Mouse (Mus musculus): Measurements from ENCODE around the gene Adgrv1. TPM values are rescaled to one million over a fixed set of nuclear protein-coding genes. Genes with fewer than 3 reads are reported as not detected.
"Not testable (repeated sequence)": the region's sequence is repeated elsewhere in the genome, so short reads cannot be mapped to it uniquely, and the experiment has no call there.

Adgrv1 gene
- polyA plus RNA-seq, 1 experiment from 2014 or later, result 2.4 TPM

- not testable (repeated sequence) for H3K4me2 ChIP-seq; ATAC-seq (ENCODE audit: borderline replicate concordance, extremely low read depth, low FRiP score, low TSS enrichment); H3K9ac ChIP-seq; H3K4me1 ChIP-seq; H3K9me3 ChIP-seq; H3K4me3 ChIP-seq; H3K36me3 ChIP-seq; H3K27me3 ChIP-seq; H3K27ac ChIP-seq
- WGBS, result 71% methylated on average over 4 of the region's 4 CpGs
Observed at GRCm38 (mm10) chr13:81267489-81267888, 365.5 kb downstream of the Adgrv1 start.

- Histone ChIP-seq H3K27me3 (no peaks in the 10 kb centered on the region), H3K4me1 (no peaks in the 10 kb centered on the region), H3K27ac (no peak overlapping the region), H3K4me2 (no peak overlapping the region), H3K9me3 (no peaks in the 10 kb centered on the region), H3K36me3 (no peaks in the 10 kb centered on the region), H3K4me3 (no peak overlapping the region), H3K9ac (no peak overlapping the region)
- WGBS, result 60% methylated on average over 1 of the region's 1 CpGs
- no peak for ATAC-seq (ENCODE audit: borderline replicate concordance, extremely low read depth, low FRiP score, low TSS enrichment)
Observed at GRCm38 (mm10) chr13:81264465-81264864, 368.5 kb downstream of the Adgrv1 start.

GRCm38 (mm10) chr13:81241181-81241580 lies 391.8 kb downstream of the Adgrv1 start:
- H3K4me1 ChIP-seq, result no peaks in the 10 kb centered on the region
- H3K27ac ChIP-seq, result no peak overlapping the region
- H3K4me2 ChIP-seq, result no peak overlapping the region
- H3K9ac ChIP-seq, result no peak overlapping the region
- H3K4me3 ChIP-seq, result no peak overlapping the region
- no peaks in the 10 kb centered on the region for H3K27me3 ChIP-seq
- H3K36me3 ChIP-seq, result no peaks in the 10 kb centered on the region
- 83% methylated on average over 2 of the region's 2 CpGs for WGBS
- H3K9me3 ChIP-seq, result no peaks in the 10 kb centered on the region
- ATAC-seq (ENCODE audit: borderline replicate concordance, extremely low read depth, low FRiP score, low TSS enrichment), result no peak

GRCm38 (mm10) chr13:81239836-81240235 lies 393.1 kb downstream of the Adgrv1 start:
- no peak for ATAC-seq (ENCODE audit: borderline replicate concordance, extremely low read depth, low FRiP score, low TSS enrichment)
- H3K4me3 ChIP-seq, result no peak overlapping the region

GRCm38 (mm10) chr13:81239427-81239826 lies 393.5 kb downstream of the Adgrv1 start:
- 85% methylated on average over 3 of the region's 3 CpGs for whole genome bisulfite sequencing
- Histone ChIP-seq H3K36me3 (no peaks in the 10 kb centered on the region), H3K9me3 (no peaks in the 10 kb centered on the region)

More at GRCm38 (mm10) chr13:81239836-81240235, 393.1 kb downstream of the Adgrv1 start:
- 95% methylated on average over 10 of the region's 10 CpGs for WGBS
- no peaks in the 10 kb centered on the region for H3K36me3 ChIP-seq
- H3K4me1 ChIP-seq, result no peaks in the 10 kb centered on the region
- no peaks in the 10 kb centered on the region for H3K27me3 ChIP-seq
- no peaks in the 10 kb centered on the region for H3K9me3 ChIP-seq
- H3K27ac ChIP-seq, result no peak overlapping the region
- no peak overlapping the region for H3K9ac ChIP-seq
- no peak overlapping the region for H3K4me2 ChIP-seq

GRCm38 (mm10) chr13:81238855-81239254 lies 394.1 kb downstream of the Adgrv1 start:
- Histone ChIP-seq H3K27ac (no peak overlapping the region), H3K27me3 (no peaks in the 10 kb centered on the region), H3K36me3 (no peaks in the 10 kb centered on the region), H3K4me1 (no peaks in the 10 kb centered on the region), H3K9me3 (no peaks in the 10 kb centered on the region), H3K4me3 (no peak overlapping the region), H3K9ac (no peak overlapping the region), H3K4me2 (no peak overlapping the region)
- 82% methylated on average over 7 of the region's 7 CpGs for WGBS
- no peak for ATAC-seq (ENCODE audit: borderline replicate concordance, extremely low read depth, low FRiP score, low TSS enrichment)

More at GRCm38 (mm10) chr13:81239427-81239826, 393.5 kb downstream of the Adgrv1 start:
- no peak overlapping the region for H3K9ac ChIP-seq
- H3K27me3 ChIP-seq, result no peaks in the 10 kb centered on the region
- H3K4me3 ChIP-seq, result no peak overlapping the region
- no peak overlapping the region for H3K27ac ChIP-seq
- no peak for ATAC-seq (ENCODE audit: borderline replicate concordance, extremely low read depth, low FRiP score, low TSS enrichment)
- no peak overlapping the region for H3K4me2 ChIP-seq
- no peaks in the 10 kb centered on the region for H3K4me1 ChIP-seq

- no peak overlapping the region for H3K4me3 ChIP-seq
- 77% methylated on average over 5 of the region's 5 CpGs for WGBS
- H3K9ac ChIP-seq, result no peak overlapping the region
- H3K27me3 ChIP-seq, result no peaks in the 10 kb centered on the region
- no peak overlapping the region for H3K27ac ChIP-seq
- ATAC-seq (ENCODE audit: borderline replicate concordance, extremely low read depth, low FRiP score, low TSS enrichment), result no peak
- no peaks in the 10 kb centered on the region for H3K9me3 ChIP-seq
- no peaks in the 10 kb centered on the region for H3K4me1 ChIP-seq
- no peak overlapping the region for H3K4me2 ChIP-seq
- no peaks in the 10 kb centered on the region for H3K36me3 ChIP-seq
Observed at GRCm38 (mm10) chr13:81237947-81238346, 395.0 kb downstream of the Adgrv1 start.

- no peak overlapping the region for H3K9ac ChIP-seq
- no peak overlapping the region for H3K4me3 ChIP-seq
- no peaks in the 10 kb centered on the region for H3K27me3 ChIP-seq
- no peak for ATAC-seq (ENCODE audit: borderline replicate concordance, extremely low read depth, low FRiP score, low TSS enrichment)
- H3K36me3 ChIP-seq, result no peaks in the 10 kb centered on the region
- H3K27ac ChIP-seq, result no peak overlapping the region
- H3K4me2 ChIP-seq, result no peak overlapping the region
- H3K9me3 ChIP-seq, result no peaks in the 10 kb centered on the region
- 63% methylated on average over 3 of the region's 3 CpGs for WGBS
- H3K4me1 ChIP-seq, result 0 out of 2 replicates have a peak, but pooled peaks cover 2% of the 10 kb centered on the region
Observed at GRCm38 (mm10) chr13:81236758-81237395, 396.1 kb downstream of the Adgrv1 start.

- ATAC-seq (ENCODE audit: borderline replicate concordance, extremely low read depth, low FRiP score, low TSS enrichment), result no peak
- Histone ChIP-seq H3K9ac (no peak overlapping the region), H3K4me1 (0 out of 2 replicates have a peak, but pooled peaks cover 2% of the 10 kb centered on the region), H3K36me3 (no peaks in the 10 kb centered on the region), H3K4me2 (no peak overlapping the region), H3K27me3 (no peaks in the 10 kb centered on the region), H3K27ac (no peak overlapping the region), H3K9me3 (no peaks in the 10 kb centered on the region), H3K4me3 (no peak overlapping the region)
- 71% methylated on average over 2 of the region's 2 CpGs for WGBS
Observed at GRCm38 (mm10) chr13:81234031-81234430, 398.9 kb downstream of the Adgrv1 start.

- Histone ChIP-seq H3K4me3 (no peak overlapping the region), H3K27me3 (no peaks in the 10 kb centered on the region), H3K9ac (no peak overlapping the region), H3K36me3 (no peaks in the 10 kb centered on the region), H3K4me1 (0 out of 2 replicates have a peak, but pooled peaks cover 2% of the 10 kb centered on the region), H3K9me3 (no peaks in the 10 kb centered on the region), H3K27ac (no peak overlapping the region), H3K4me2 (no peak overlapping the region)
- peak; percentile 84; the same call in 1 of the 2 replicates for ATAC-seq (ENCODE audit: borderline replicate concordance, extremely low read depth, low FRiP score, low TSS enrichment)
Observed at GRCm38 (mm10) chr13:81232839-81233238, 400.1 kb downstream of the Adgrv1 start.

GRCm38 (mm10) chr13:81230161-81230560 lies 402.8 kb downstream of the Adgrv1 start:
- Histone ChIP-seq H3K4me3 (no peak overlapping the region), H3K27me3 (no peaks in the 10 kb centered on the region), H3K27ac (no peak overlapping the region), H3K9ac (no peak overlapping the region), H3K36me3 (no peaks in the 10 kb centered on the region), H3K9me3 (no peaks in the 10 kb centered on the region), H3K4me2 (no peak overlapping the region), H3K4me1 (0 out of 2 replicates have a peak, but pooled peaks cover 2% of the 10 kb centered on the region)
- 56% methylated on average over 4 of the region's 4 CpGs for WGBS
- ATAC-seq (ENCODE audit: borderline replicate concordance, extremely low read depth, low FRiP score, low TSS enrichment), result peak; percentile 42

- Histone ChIP-seq H3K4me1 (no peaks in the 10 kb centered on the region), H3K4me3 (no peak overlapping the region), H3K9me3 (no peaks in the 10 kb centered on the region), H3K9ac (no peak overlapping the region), H3K27me3 (no peaks in the 10 kb centered on the region), H3K36me3 (no peaks in the 10 kb centered on the region), H3K27ac (no peak overlapping the region), H3K4me2 (no peak overlapping the region)
- no peak for ATAC-seq (ENCODE audit: borderline replicate concordance, extremely low read depth, low FRiP score, low TSS enrichment)
- WGBS, result 62% methylated on average over 3 of the region's 3 CpGs
Observed at GRCm38 (mm10) chr13:81223768-81224167, 409.2 kb downstream of the Adgrv1 start.
